Comparison of ENCODE assay signal across 14 mouse cellular contexts in genomic region chr16:65964260-65964659, GRCm38 (mm10).
A peak's percentile ranks its signal among the peaks of the same experiment; 100 is the strongest.
DNase-seq lines count a peak whose midpoint lies in the region; ATAC-seq lines count a peak whose summit lies in the region.
"Had no signal": no experiment of that assay in that cellular context is flagged by ENCODE, and none has a peak within 500 bp of the region (broad histone marks: within the 10 kb centered on the region; RNA-seq: fewer than 3 reads in every experiment).

No protein-coding gene starts in this region.

- no peak overlapping the region for H3K9ac ChIP-seq in midbrain, embryonic 16.5 days (ENCODE audit: low read depth, low read length)
- H3K9ac ChIP-seq in embryonic facial prominence, embryonic 15.5 days: no peak overlapping the region
- no peak overlapping the region for H3K9ac ChIP-seq in hindbrain, embryonic 16.5 days (ENCODE audit: low read depth, low read length)
- H3K9ac ChIP-seq: hindbrain, embryonic 15.5 days; liver, embryonic 14.5 days had no signal

- peak; percentile 12 for DNase-seq in midbrain, embryonic 10.5 days (ENCODE audit: low spot score)
- peak; percentile 13 for DNase-seq in retina, postnatal 1 day
- DNase-seq in lung, postnatal 14 days: no peak
- DNase-seq in layer of hippocampus, adult 11-12 months (ENCODE audit: low spot score): no peak
- DNase-seq in urinary bladder, postnatal 36 days (ENCODE audit: low spot score in 2 of 2): no peak
- DNase-seq: left cerebral cortex, postnatal 4 days; lung, postnatal 10 days; right cerebral cortex, postnatal 14 days had no signal

- H3K27me3 ChIP-seq in midbrain, embryonic 10.5 days (ENCODE audit: low read depth, poor library complexity, severe bottlenecking): no peaks in the 10 kb centered on the region
- H3K27me3 ChIP-seq in midbrain, embryonic 16.5 days (ENCODE audit: control insufficient read depth, insufficient read depth, low read depth, low read length): no peaks in the 10 kb centered on the region
- H3K27me3 ChIP-seq in embryonic facial prominence, embryonic 15.5 days: no peaks in the 10 kb centered on the region
- no peaks in the 10 kb centered on the region for H3K27me3 ChIP-seq in hindbrain, embryonic 16.5 days (replicated peaks; ENCODE audit: control insufficient read depth, insufficient read depth, low read length)
- H3K27me3 ChIP-seq: hindbrain, embryonic 15.5 days had no signal

- H3K36me3 ChIP-seq in midbrain, embryonic 10.5 days: no peaks in the 10 kb centered on the region
- H3K36me3 ChIP-seq in midbrain, embryonic 16.5 days (ENCODE audit: control insufficient read depth, insufficient read depth, low read length): no peaks in the 10 kb centered on the region
- no peaks in the 10 kb centered on the region for H3K36me3 ChIP-seq in embryonic facial prominence, embryonic 15.5 days
- H3K36me3 ChIP-seq in hindbrain, embryonic 16.5 days (ENCODE audit: control insufficient read depth, insufficient read depth, low read length): no peaks in the 10 kb centered on the region
- H3K36me3 ChIP-seq: hindbrain, embryonic 15.5 days had no signal

- H3K27ac ChIP-seq in midbrain, embryonic 10.5 days (replicated peaks): no peak overlapping the region
- no peak overlapping the region for H3K27ac ChIP-seq in midbrain, embryonic 16.5 days (ENCODE audit: low read length)
- H3K27ac ChIP-seq in embryonic facial prominence, embryonic 15.5 days (replicated peaks): peak overlapping the region; percentile 65; the same call in 1 of the 2 replicates
- no peak overlapping the region for H3K27ac ChIP-seq in hindbrain, embryonic 16.5 days (ENCODE audit: low read depth, low read length)
- H3K27ac ChIP-seq: hindbrain, embryonic 15.5 days; liver, embryonic 14.5 days had no signal

- 45% methylated on average over 1 of the region's 1 CpGs for WGBS in midbrain, embryonic 10.5 days
- 15% methylated on average over 1 of the region's 1 CpGs for WGBS in midbrain, embryonic 16.5 days
- 3% methylated on average over 1 of the region's 1 CpGs for WGBS in embryonic facial prominence, embryonic 15.5 days
- 41% methylated on average over 1 of the region's 1 CpGs for WGBS in hindbrain, embryonic 16.5 days

- no peaks in the 10 kb centered on the region for H3K9me3 ChIP-seq in midbrain, embryonic 10.5 days (replicated peaks)
- no peaks in the 10 kb centered on the region for H3K9me3 ChIP-seq in midbrain, embryonic 16.5 days (replicated peaks; ENCODE audit: control insufficient read depth, low read length, poor library complexity, severe bottlenecking)
- no peaks in the 10 kb centered on the region for H3K9me3 ChIP-seq in embryonic facial prominence, embryonic 15.5 days (replicated peaks)
- no peaks in the 10 kb centered on the region for H3K9me3 ChIP-seq in hindbrain, embryonic 16.5 days (ENCODE audit: control insufficient read depth, low read length)
- H3K9me3 ChIP-seq: hindbrain, embryonic 15.5 days had no signal

- H3K4me2 ChIP-seq in midbrain, embryonic 16.5 days (ENCODE audit: low read length): no peak overlapping the region
- no peak overlapping the region for H3K4me2 ChIP-seq in embryonic facial prominence, embryonic 15.5 days (replicated peaks)
- no peak overlapping the region for H3K4me2 ChIP-seq in hindbrain, embryonic 16.5 days (ENCODE audit: low read length)
- H3K4me2 ChIP-seq: hindbrain, embryonic 15.5 days had no signal

- ATAC-seq in midbrain, embryonic 16.5 days: no peak
- no peak; the same call in 1 of the 2 replicates for ATAC-seq in embryonic facial prominence, embryonic 15.5 days (ENCODE audit: insufficient number of reproducible peaks, low FRiP score, low TSS enrichment, low read depth)
- ATAC-seq in hindbrain, embryonic 16.5 days: peak; percentile 65; the same call in 1 of the 2 replicates
- ATAC-seq: activated CD4-positive, CD25-positive, alpha-beta regulatory T cell, adult 4 months had no signal

- H3K4me3 ChIP-seq in midbrain, embryonic 10.5 days: no peak overlapping the region
- H3K4me3 ChIP-seq in midbrain, embryonic 16.5 days (ENCODE audit: low read depth, low read length): no peak overlapping the region
- H3K4me3 ChIP-seq in embryonic facial prominence, embryonic 15.5 days (replicated peaks): no peak overlapping the region
- no peak overlapping the region for H3K4me3 ChIP-seq in hindbrain, embryonic 16.5 days (ENCODE audit: low read length)
- H3K4me3 ChIP-seq: hindbrain, embryonic 15.5 days had no signal

- peaks cover 6% of the 10 kb centered on the region; the same call in 1 of the 2 replicates for H3K4me1 ChIP-seq in midbrain, embryonic 10.5 days
- no peaks in the 10 kb centered on the region for H3K4me1 ChIP-seq in midbrain, embryonic 16.5 days (ENCODE audit: control insufficient read depth, insufficient read depth, low read length)
- 0 out of 2 replicates have a peak, but pooled peaks cover 8% of the 10 kb centered on the region for H3K4me1 ChIP-seq in embryonic facial prominence, embryonic 15.5 days
- no peaks in the 10 kb centered on the region for H3K4me1 ChIP-seq in hindbrain, embryonic 16.5 days (ENCODE audit: control insufficient read depth, insufficient read depth, low read depth, low read length)
- H3K4me1 ChIP-seq: hindbrain, embryonic 15.5 days had no signal

Comparison
In these comparisons a context has a peak if more than half of its experiments do, and no peak if none do; other contexts are left out.
1. DNase-seq: peak in midbrain, embryonic 10.5 days (single experiment) and retina, postnatal 1 day (single experiment); none in lung, postnatal 14 days (single experiment), layer of hippocampus, adult 11-12 months (single experiment) and urinary bladder, postnatal 36 days (0 of 2).